11 mouse cellular contexts compared by ENCODE assay signal in the genomic region with DNA sequence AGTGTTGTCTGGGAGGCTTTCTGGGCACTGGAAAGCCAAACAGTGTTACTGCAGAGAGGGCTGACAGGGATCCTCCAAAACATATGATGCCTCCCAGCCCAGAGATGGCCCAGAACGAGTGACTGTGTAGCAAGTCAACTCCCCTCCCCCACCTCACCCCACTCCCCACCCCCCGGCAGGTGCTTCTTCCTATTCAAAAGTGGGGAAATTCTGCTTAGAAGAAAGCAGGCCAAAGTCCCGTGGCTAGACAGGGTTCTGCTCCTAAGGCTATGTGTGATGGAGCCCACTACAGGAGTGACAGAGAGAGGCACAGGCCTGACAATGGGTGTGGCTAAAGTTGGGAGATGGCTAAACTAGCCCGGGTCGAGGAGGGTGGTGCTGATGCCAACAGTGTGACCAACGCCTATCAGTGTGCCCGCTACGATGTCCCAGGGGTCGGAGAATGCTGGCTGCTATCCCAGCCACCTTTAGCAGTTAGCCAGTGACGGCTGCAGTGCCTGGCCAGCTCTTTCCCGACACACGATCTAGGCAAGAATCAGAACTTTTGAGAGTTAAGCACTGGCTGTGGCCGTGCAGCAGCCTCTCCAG. TPM values are rescaled to one million over a fixed set of nuclear protein-coding genes. Genes with fewer than 3 reads are reported as not detected.
DNase-seq lines count a peak whose midpoint lies in the region; ATAC-seq lines count a peak whose summit lies in the region.
"Had no signal": no experiment of that assay in that cellular context is flagged by ENCODE, and none has a peak within 500 bp of the region (broad histone marks: within the 10 kb centered on the region; RNA-seq: fewer than 3 reads in every experiment).

No protein-coding gene starts in this region.

- ATAC-seq in kidney, embryonic 16.5 days (ENCODE audit: low FRiP score, low TSS enrichment), result no peak

- H3K4me2 ChIP-seq in kidney, embryonic 16.5 days (replicated peaks; ENCODE audit: low read depth, low read length), result no peak overlapping the region

- H3K9ac ChIP-seq in kidney, embryonic 16.5 days (replicated peaks; ENCODE audit: low read length), result no peak overlapping the region

- 47% methylated on average over 13 of the region's 13 CpGs for WGBS in kidney, embryonic 16.5 days

- peak; percentile 68 for DNase-seq in adrenal gland, postnatal 14 days
- DNase-seq in adrenal gland, adult 18-20 months (ENCODE audit: low spot score in 2 of 2), result no peak
- no peak for DNase-seq in kidney, adult 8-10 months
- DNase-seq in heart, postnatal 14 days, result peak; percentile 68 to 75
- no peak for DNase-seq in embryo, embryonic 11 days
- no peak for DNase-seq in cerebellum, adult 8-10 months
- DNase-seq: cerebellum, adult 9-11 months; thymus, postnatal 14 days had no signal

- H3K27ac ChIP-seq in kidney, embryonic 16.5 days (ENCODE audit: low read length), result 0 out of 2 replicates have a peak overlapping the region, but pooled peaks have one; percentile 11
- peak overlapping the region; percentile 72 for H3K27ac ChIP-seq in brown adipose tissue, adult 24 weeks (replicated peaks; ENCODE audit: low read depth, low read length)

- intact Hi-C loops in heart, postnatal 14 days (cut with DNase I), result no loop called here

- no peaks in the 10 kb centered on the region for H3K9me3 ChIP-seq in kidney, embryonic 16.5 days (ENCODE audit: low read length)

- peaks cover 39% of the 10 kb centered on the region for H3K4me1 ChIP-seq in kidney, embryonic 16.5 days (ENCODE audit: insufficient read depth, low read length)
- peaks cover 43% of the 10 kb centered on the region for H3K4me1 ChIP-seq in brown adipose tissue, adult 24 weeks (ENCODE audit: control insufficient read depth, insufficient read depth, insufficient read length, low read length)

- H3K27me3 ChIP-seq in kidney, embryonic 16.5 days (ENCODE audit: insufficient read depth, low read length), result no peaks in the 10 kb centered on the region

- no peaks in the 10 kb centered on the region for H3K36me3 ChIP-seq in kidney, embryonic 16.5 days (ENCODE audit: insufficient read depth, low read length)

- no peak overlapping the region for H3K4me3 ChIP-seq in kidney, embryonic 16.5 days (ENCODE audit: low read length)
- H3K4me3 ChIP-seq in brown adipose tissue, adult 24 weeks (ENCODE audit: insufficient read depth, low read depth, low read length), result no peak overlapping the region

RNA-seq across cellular contexts. Expression of gene Mgll, which starts 52.2 kb away (rescaled TPM):
- 232 and 279 TPM in 2 replicates for total RNA-seq in adrenal gland, postnatal 14 days (2021)
- 100 to 1,000 TPM; 197 to 247 TPM for total RNA-seq in adrenal gland, adult 18-20 months (2021)
- 40.2 and 48.0 TPM in 2 replicates for polyA plus RNA-seq in kidney, embryonic 16.5 days (2015; fragmentation: Nextera tagmentation; extraction: Ambion mirVana)
- 257 and 493 TPM in 2 replicates for polyA plus RNA-seq in brown adipose tissue, adult 24 weeks (2012; ENCODE audit: insufficient read depth, insufficient read length, missing spikeins)
- total RNA-seq in heart, postnatal 14 days (2021), result 100 to 1,000 TPM; 173 to 177 TPM
- total RNA-seq: MEL had no signal

Comparison
In these comparisons a context has a peak if more than half of its experiments do, and no peak if none do; other contexts are left out.
1. DNase-seq: peak in adrenal gland, postnatal 14 days (single experiment) and heart, postnatal 14 days (2 of 2); none in adrenal gland, adult 18-20 months (0 of 2), kidney, adult 8-10 months (0 of 2), embryo, embryonic 11 days (single experiment) and cerebellum, adult 8-10 months (single experiment).